Mouse (Mus musculus) frontal cortex, adult (tissue): ENCODE data around the gene Pagr1a.
A peak's percentile ranks its signal among the peaks of the same experiment; 100 is the strongest.

ENCODE experiments used
- ATAC-seq: cut with Nextera tagmentation; 2 replicates; pipeline ENCODE4 v1.9.2; 2017; ENCODE audit warnings: mild to moderate bottlenecking, moderate library complexity, mixed read lengths; ENCODE audit not compliant: low TSS enrichment

Pagr1a gene

GRCm38 (mm10) chr7:127003620-127004019 is 13.5 kb downstream of the Pagr1a start:
- ATAC-seq: no peak

- ATAC-seq: no peak
Measured at GRCm38 (mm10) chr7:126999568-126999967, 17.6 kb downstream of the Pagr1a start.

GRCm38 (mm10) chr7:126996449-126996848 is 20.7 kb downstream of the Pagr1a start:
- no peak for ATAC-seq

- ATAC-seq: no peak
Measured at GRCm38 (mm10) chr7:126988816-126989215, 28.3 kb downstream of the Pagr1a start.

- ATAC-seq: peak; percentile 47; the same call in 1 of the 2 replicates
Measured at GRCm38 (mm10) chr7:126986319-126986718, 30.8 kb downstream of the Pagr1a start.

- ATAC-seq: peak; percentile 85
Measured at GRCm38 (mm10) chr7:126984667-126985444, 32.3 kb downstream of the Pagr1a start.

GRCm38 (mm10) chr7:126983113-126983512 is 34.0 kb downstream of the Pagr1a start:
- ATAC-seq: no peak

GRCm38 (mm10) chr7:126982054-126982453 is 35.1 kb downstream of the Pagr1a start:
- no peak for ATAC-seq

- no peak for ATAC-seq
Measured at GRCm38 (mm10) chr7:126981601-126982000, 35.6 kb downstream of the Pagr1a start.

- no peak for ATAC-seq
Measured at GRCm38 (mm10) chr7:126978841-126979240, 38.3 kb downstream of the Pagr1a start.

- ATAC-seq: no peak
Measured at GRCm38 (mm10) chr7:126976878-126977459, 40.2 kb downstream of the Pagr1a start.

- ATAC-seq: peak; percentile 93
Measured at GRCm38 (mm10) chr7:126975950-126976866, 40.9 kb downstream of the Pagr1a start, which contains the start of gene Cdiptos. Gene Cdiptos (minus strand): TSS chr7:126976098.

GRCm38 (mm10) chr7:126975893-126975949 is 41.4 kb downstream of the Pagr1a start, which contains the start of gene Cdipt:
Gene Cdipt (plus strand): TSS chr7:126975914.
- no peak for ATAC-seq

GRCm38 (mm10) chr7:126975493-126975892 is 41.7 kb downstream of the Pagr1a start:
- ATAC-seq: 0 out of 2 replicates have a peak, but pooled peaks have one; percentile 5

- no peak for ATAC-seq
Measured at GRCm38 (mm10) chr7:126967361-126967760, 49.8 kb downstream of the Pagr1a start.

- ATAC-seq: no peak
Measured at GRCm38 (mm10) chr7:126965568-126965967, 51.6 kb downstream of the Pagr1a start.
